Mouse (Mus musculus) small intestine, adult 2 months (tissue): ENCODE results near the gene Tssc4. TPM values are rescaled to one million over a fixed set of nuclear protein-coding genes. Genes with fewer than 3 reads are reported as not detected.
A peak's percentile ranks its signal among the peaks of the same experiment; 100 is the strongest.

Experiments used
- H3K27ac ChIP-seq: fragments of 200-500 bp; 2 replicates; pipeline ENCODE4 v1.5.1; 2012; ENCODE audit warnings: low read depth, low read length, control low read depth, inconsistent platforms; ENCODE audit not compliant: insufficient read depth
- H3K27me3 ChIP-seq: fragments of 200-500 bp; 2 replicates; pipeline ENCODE4 v1.6.1; 2012; ENCODE audit warnings: mild to moderate bottlenecking, moderate library complexity, low read length, inconsistent platforms; ENCODE audit not compliant: control insufficient read depth, insufficient read depth
- H3K36me3 ChIP-seq: fragments of 200-500 bp; 2 replicates; pipeline ENCODE4 v1.6.1; 2012; ENCODE audit warnings: mild to moderate bottlenecking, low read length, control low read depth, inconsistent platforms; ENCODE audit not compliant: control insufficient read depth, insufficient read depth
- H3K4me1 ChIP-seq: fragments of 200-500 bp; 2 replicates; pipeline ENCODE4 v1.6.1; 2012; ENCODE audit warnings: low read length, inconsistent platforms, mixed read lengths; ENCODE audit not compliant: control insufficient read depth, insufficient read depth, insufficient read length
- H3K4me3 ChIP-seq: fragments of 200-500 bp; 2 replicates; pipeline ENCODE4 v1.5.1; 2012; ENCODE audit warnings: low read depth, mild to moderate bottlenecking, control low read depth, inconsistent platforms, low read length, moderate library complexity
- CTCF ChIP-seq: fragments of 200-500 bp; IDR thresholded peaks from 2 replicates; pipeline ENCODE4 v1.5.1; 2012; ENCODE audit warnings: low read depth, mild to moderate bottlenecking, control low read depth, inconsistent platforms, low read length, moderate library complexity, mixed read lengths; ENCODE audit not compliant: insufficient replicate concordance, insufficient read length; ENCODE audit errors: extremely low read depth
- POLR2A ChIP-seq: fragments of 200-500 bp; IDR thresholded peaks from 2 replicates; pipeline ENCODE4 v1.6.1; 2012; ENCODE audit warnings: low read depth, mild to moderate bottlenecking, control low read depth, inconsistent platforms, low read length, moderate library complexity
- WGBS: fragments of 180-500 bp; shearing (Covaris S2); methylation state at CpG from one replicate; pipeline ENCODE4 v1.1.7; 2018; 5-methylcytosine and 5-hydroxymethylcytosine counted together
- polyA plus RNA-seq: library from polyadenylated mRNA; depleted of rRNA; stranded (reverse); fragments of >200 nt; gene quantifications from 2 replicates; pipeline ENCODE4 v1.2.3, GENCODE M21; 2012

Tssc4 gene
- polyA plus RNA-seq, 1 experiment, result 60.0 TPM

GRCm38 (mm10) chr7:143038174-143038931 lies 30.7 kb upstream of the Tssc4 start:
- Histone ChIP-seq H3K27ac (0 out of 2 replicates have a peak overlapping the region, but pooled peaks have one; percentile 53), H3K36me3 (no peaks in the 10 kb centered on the region), H3K27me3 (0 out of 2 replicates have a peak, but pooled peaks cover 4% of the 10 kb centered on the region), H3K4me1 (peaks cover 3% of the 10 kb centered on the region; the same call in 1 of the 2 replicates), H3K4me3 (no peak overlapping the region)
- WGBS, result 93% methylated on average over 3 of the region's 3 CpGs
- TF ChIP-seq CTCF, result no peak
- no peak for TF ChIP-seq POLR2A

- H3K27me3 ChIP-seq, result no peaks in the 10 kb centered on the region
- no peaks in the 10 kb centered on the region for H3K36me3 ChIP-seq
- H3K4me3 ChIP-seq, result no peak overlapping the region
- no peak overlapping the region for H3K27ac ChIP-seq
- TF ChIP-seq CTCF (no peak), POLR2A (no peak)
- 92% methylated on average over 3 of the region's 3 CpGs for WGBS
- H3K4me1 ChIP-seq, result peaks cover 3% of the 10 kb centered on the region; the same call in 1 of the 2 replicates
Measured at GRCm38 (mm10) chr7:143040561-143040960, 28.5 kb upstream of the Tssc4 start.

DNA sequence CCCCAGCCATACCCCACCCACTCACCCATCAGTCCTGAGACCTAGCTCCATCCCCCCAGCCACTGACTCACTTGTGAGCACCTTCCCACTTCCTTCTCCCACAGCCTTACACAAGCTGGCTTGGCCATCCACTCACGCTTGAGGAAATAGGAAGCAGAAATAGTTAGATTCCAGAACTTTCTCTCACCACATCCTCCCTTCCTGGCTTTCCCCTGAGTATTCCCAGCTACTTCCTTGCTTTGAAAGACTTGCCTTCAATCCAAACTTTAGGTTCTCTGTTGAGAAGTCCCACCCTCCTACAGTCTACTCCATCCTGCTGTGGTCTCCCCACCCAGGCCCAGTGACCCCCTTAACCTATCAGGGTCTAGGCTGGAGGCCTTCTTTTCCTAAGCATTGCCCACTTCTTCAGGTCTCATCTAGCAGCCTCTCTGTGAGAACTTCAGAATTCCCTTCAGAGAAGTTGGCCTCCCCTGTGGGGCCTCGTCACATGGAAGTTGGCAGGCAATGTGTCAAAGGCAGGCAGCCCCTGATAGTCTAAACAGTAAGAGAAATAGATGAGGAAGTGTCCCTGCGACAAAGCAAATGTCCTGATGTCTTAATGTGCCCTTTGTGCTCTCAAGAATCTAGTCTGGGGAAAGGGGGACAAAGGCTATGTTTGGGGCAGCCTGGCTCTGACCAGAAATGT lies 27.8 kb upstream of the Tssc4 start:
- H3K4me1 ChIP-seq, result peaks cover 3% of the 10 kb centered on the region; the same call in 1 of the 2 replicates
- H3K27ac ChIP-seq, result no peak overlapping the region
- 64% methylated on average over 3 of the region's 3 CpGs for WGBS
- no peak for TF ChIP-seq CTCF
- TF ChIP-seq POLR2A, result no peak
- H3K36me3 ChIP-seq, result no peaks in the 10 kb centered on the region
- H3K27me3 ChIP-seq, result no peaks in the 10 kb centered on the region
- H3K4me3 ChIP-seq, result no peak overlapping the region

- WGBS, result 55% methylated on average over 3 of the region's 3 CpGs
- Histone ChIP-seq H3K36me3 (no peaks in the 10 kb centered on the region), H3K4me1 (peaks cover 3% of the 10 kb centered on the region; the same call in 1 of the 2 replicates), H3K27me3 (no peaks in the 10 kb centered on the region), H3K27ac (0 out of 2 replicates have a peak overlapping the region, but pooled peaks have one; percentile 10), H3K4me3 (no peak overlapping the region)
- no peak for TF ChIP-seq POLR2A
- TF ChIP-seq CTCF, result no peak
Measured at GRCm38 (mm10) chr7:143042089-143042488, 27.0 kb upstream of the Tssc4 start.

DNA sequence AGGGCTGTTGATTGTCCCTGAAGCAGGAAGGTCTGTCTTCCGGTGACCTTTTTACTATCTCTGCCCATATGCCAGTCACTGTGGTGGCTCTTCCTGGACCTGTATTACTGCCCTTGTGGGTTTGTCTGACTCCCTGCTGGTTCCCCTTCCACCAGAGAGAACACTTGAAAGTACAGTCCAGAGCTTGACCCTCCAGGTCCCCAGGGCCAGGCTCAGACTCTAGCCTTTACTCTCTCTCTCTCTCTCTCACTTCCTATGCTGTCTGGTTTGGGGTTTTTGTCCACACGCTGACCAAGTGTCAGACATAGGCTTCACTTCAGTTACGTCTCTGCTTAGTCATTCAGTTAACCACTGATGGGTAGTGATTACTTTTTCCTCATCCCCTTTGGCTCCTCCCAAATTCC lies 26.1 kb upstream of the Tssc4 start:
- no peaks in the 10 kb centered on the region for H3K27me3 ChIP-seq
- 74% methylated on average over 3 of the region's 3 CpGs for WGBS
- H3K4me3 ChIP-seq, result no peak overlapping the region
- peaks cover 3% of the 10 kb centered on the region; the same call in 1 of the 2 replicates for H3K4me1 ChIP-seq
- TF ChIP-seq CTCF (no peak), POLR2A (no peak)
- no peaks in the 10 kb centered on the region for H3K36me3 ChIP-seq
- H3K27ac ChIP-seq, result 0 out of 2 replicates have a peak overlapping the region, but pooled peaks have one; percentile 10

DNA sequence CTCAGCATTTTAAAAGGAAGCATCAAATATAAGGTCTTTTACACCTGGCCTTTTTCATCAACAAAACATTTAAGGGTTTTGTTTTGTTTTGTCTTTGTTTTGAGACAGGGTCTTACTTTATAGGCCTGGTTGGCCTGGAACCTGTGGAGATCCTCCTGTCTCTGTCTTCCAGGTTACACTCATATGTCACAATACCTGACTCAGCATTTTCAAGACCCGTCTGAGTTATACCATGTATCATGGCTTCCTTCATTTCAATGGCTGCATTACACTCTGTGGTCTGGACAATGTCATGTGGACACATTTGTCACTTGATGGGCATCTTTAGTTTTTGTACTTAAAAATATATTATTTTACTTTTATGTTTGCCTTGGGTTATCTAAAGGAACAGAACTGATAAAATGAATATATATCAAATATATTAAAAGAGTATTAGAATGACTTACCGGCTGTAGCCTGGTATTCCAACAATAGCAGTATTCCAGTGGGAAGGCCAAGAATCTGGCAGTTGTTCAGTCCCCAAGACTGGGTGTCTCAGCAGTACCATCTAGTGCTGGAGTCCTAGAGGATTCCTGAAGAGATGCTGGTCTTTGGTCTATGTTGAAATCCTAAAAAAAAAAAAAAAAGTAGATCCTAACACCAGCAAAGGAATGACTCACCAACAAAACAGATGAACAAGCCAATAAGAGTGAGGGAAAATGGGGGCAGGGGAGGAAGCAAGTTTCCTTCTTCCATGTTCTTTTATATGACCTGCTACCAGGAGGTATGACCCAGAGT lies 24.8 kb upstream of the Tssc4 start:
- Histone ChIP-seq H3K27ac (no peak overlapping the region), H3K36me3 (no peaks in the 10 kb centered on the region), H3K4me3 (no peak overlapping the region), H3K4me1 (peaks cover 4% of the 10 kb centered on the region; the same call in 1 of the 2 replicates), H3K27me3 (no peaks in the 10 kb centered on the region)
- WGBS, result 91% methylated on average over 2 of the region's 2 CpGs
- no peak for TF ChIP-seq CTCF
- TF ChIP-seq POLR2A, result no peak
